Mouse (Mus musculus) thymus, adult 2 months (tissue): ENCODE measurements around the gene Grin1.
"Not testable (repeated sequence)": the region's sequence is repeated elsewhere in the genome, so short reads cannot be mapped to it uniquely, and the experiment has no call there.

Source experiments
- CTCF ChIP-seq: fragments of 200-500 bp; IDR thresholded peaks from 2 replicates; pipeline ENCODE4 v1.5.1; 2012; ENCODE audit warnings: mild to moderate bottlenecking, control low read depth, low read length, moderate library complexity, borderline replicate concordance; ENCODE audit not compliant: control insufficient read depth, poor library complexity, insufficient read depth; ENCODE audit errors: extremely low read depth
- POLR2A ChIP-seq: fragments of 200-500 bp; IDR thresholded peaks from 2 replicates; pipeline ENCODE4 v1.6.1; 2012; ENCODE audit warnings: mild to moderate bottlenecking, low read length, control low read depth, moderate library complexity; ENCODE audit not compliant: control insufficient read depth, poor library complexity, insufficient read depth; ENCODE audit errors: extremely low read depth

DNA sequence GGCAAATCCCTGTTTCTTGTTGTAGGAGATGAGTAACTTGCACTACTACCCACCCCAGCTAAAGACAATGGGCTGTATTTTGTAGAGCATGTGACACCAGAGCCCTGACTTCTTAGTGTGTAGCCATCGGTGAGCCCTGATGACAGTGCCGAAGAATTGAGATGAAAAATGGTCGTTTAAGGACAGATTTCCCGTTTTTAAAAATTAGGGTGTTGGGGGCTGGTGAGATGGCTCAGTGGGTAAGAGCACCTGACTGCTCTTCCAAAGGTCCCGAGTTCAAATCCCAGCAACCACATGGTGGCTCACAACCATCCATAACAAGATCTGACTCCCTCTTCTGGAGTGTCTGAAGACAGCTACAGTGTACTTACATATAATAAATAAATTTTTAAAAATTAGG lies 61.7 kb downstream of the Grin1 start:
- TF ChIP-seq POLR2A, CTCF: not testable (repeated sequence)
